Comparison of ENCODE assay signal across 11 mouse cellular contexts in the genomic region with DNA sequence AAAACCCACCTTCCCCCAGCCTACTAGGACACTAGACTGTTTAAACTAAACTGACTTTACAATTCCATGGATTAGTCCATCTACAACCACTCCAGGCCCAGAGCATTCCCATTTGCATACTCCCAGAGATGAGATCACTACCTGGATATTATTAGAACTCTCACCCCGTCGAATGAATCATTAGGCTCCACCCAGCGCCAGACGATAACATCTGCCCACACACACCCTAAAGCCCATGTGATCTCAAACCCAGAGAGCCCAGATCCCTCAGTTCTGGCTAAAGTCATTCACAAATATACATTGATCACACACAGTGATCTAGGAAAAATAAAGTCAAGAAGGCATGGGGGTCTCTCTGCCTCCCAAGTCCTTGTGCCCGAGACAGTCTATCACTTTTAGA. TPM values are rescaled to one million over a fixed set of nuclear protein-coding genes. Genes with fewer than 3 reads are reported as not detected.
DNase-seq lines count a peak whose midpoint lies in the region; ATAC-seq and TF ChIP-seq lines count a peak whose summit lies in the region.
"Had no signal": no experiment of that assay in that cellular context is flagged by ENCODE, and none has a peak within 500 bp of the region (broad histone marks: within the 10 kb centered on the region; RNA-seq: fewer than 3 reads in every experiment).

No protein-coding gene starts in this region.

- no peaks in the 10 kb centered on the region for H3K27me3 ChIP-seq in heart, embryonic 12.5 days (replicated peaks)
- H3K27me3 ChIP-seq in lung, embryonic 14.5 days (ENCODE audit: insufficient read depth, low read length) = no peaks in the 10 kb centered on the region
- H3K27me3 ChIP-seq: hindbrain, embryonic 12.5 days; lung, embryonic 15.5 days had no signal

- peaks cover 11% of the 10 kb centered on the region for H3K4me1 ChIP-seq in heart, embryonic 12.5 days (replicated peaks)
- H3K4me1 ChIP-seq in lung, embryonic 14.5 days (ENCODE audit: insufficient read depth) = no peaks in the 10 kb centered on the region
- H3K4me1 ChIP-seq: hindbrain, embryonic 12.5 days; limb, embryonic 10.5 days had no signal

- TF ChIP-seq CTCF in lung, embryonic 14.5 days (IDR thresholded peaks at IDR 0.05; ENCODE audit: low read depth) = no peak

- H3K9me3 ChIP-seq in heart, embryonic 12.5 days (replicated peaks) = no peaks in the 10 kb centered on the region
- no peaks in the 10 kb centered on the region for H3K9me3 ChIP-seq in lung, embryonic 14.5 days (ENCODE audit: low read depth, low read length)
- H3K9me3 ChIP-seq: hindbrain, embryonic 12.5 days; limb, embryonic 10.5 days; lung, embryonic 15.5 days had no signal

- WGBS in heart, embryonic 12.5 days = 36% methylated on average over 5 of the region's 5 CpGs
- 59% methylated on average over 5 of the region's 5 CpGs for WGBS in lung, embryonic 14.5 days

- H3K9ac ChIP-seq in heart, embryonic 12.5 days = no peak overlapping the region
- no peak overlapping the region for H3K9ac ChIP-seq in lung, embryonic 14.5 days
- H3K9ac ChIP-seq: hindbrain, embryonic 12.5 days; lung, embryonic 15.5 days had no signal

- peak; percentile 17 to 26 for DNase-seq in heart, adult 9 months (ENCODE audit: low spot score in 2 of 2)
- peak; percentile 74 for DNase-seq in 3T3-L1 (ENCODE audit: low read depth, low spot score)
- DNase-seq in MN1 (ENCODE audit: low spot score) = peak; percentile 36
- peak; percentile 3 for DNase-seq in lung, embryonic 14.5 days
- no peak for DNase-seq in cerebellum, postnatal 14 days
- no peak for DNase-seq in spleen, postnatal 10 days (ENCODE audit: low spot score in 2 of 2)
- no peak for DNase-seq in adipocyte (ENCODE audit: low spot score)

- no peak overlapping the region for H3K4me2 ChIP-seq in heart, embryonic 12.5 days
- no peak overlapping the region for H3K4me2 ChIP-seq in lung, embryonic 14.5 days
- H3K4me2 ChIP-seq: hindbrain, embryonic 12.5 days; lung, embryonic 15.5 days had no signal

- no peak for ATAC-seq in heart, embryonic 12.5 days (ENCODE audit: insufficient number of reproducible peaks, low FRiP score)
- ATAC-seq in lung, embryonic 14.5 days (ENCODE audit: insufficient read depth) = no peak

- H3K27ac ChIP-seq in heart, embryonic 12.5 days (ENCODE audit: poor library complexity, severe bottlenecking) = no peak overlapping the region
- no peak overlapping the region for H3K27ac ChIP-seq in lung, embryonic 14.5 days (ENCODE audit: low read depth)
- H3K27ac ChIP-seq: hindbrain, embryonic 12.5 days; limb, embryonic 10.5 days; lung, embryonic 15.5 days had no signal

- H3K36me3 ChIP-seq in heart, embryonic 12.5 days = no peaks in the 10 kb centered on the region
- no peaks in the 10 kb centered on the region for H3K36me3 ChIP-seq in lung, embryonic 14.5 days (ENCODE audit: insufficient read depth)
- H3K36me3 ChIP-seq: hindbrain, embryonic 12.5 days; limb, embryonic 10.5 days; lung, embryonic 15.5 days had no signal

- H3K4me3 ChIP-seq in heart, embryonic 12.5 days = no peak overlapping the region
- no peak overlapping the region for H3K4me3 ChIP-seq in lung, embryonic 14.5 days (ENCODE audit: low read depth, low read length)
- H3K4me3 ChIP-seq: hindbrain, embryonic 12.5 days; limb, embryonic 10.5 days; lung, embryonic 15.5 days had no signal

RNA-seq across cellular contexts. Expression of a gene that starts 7.2 kb away (rescaled TPM):
- polyA plus RNA-seq in heart, embryonic 12.5 days (2016; fragmentation: Nextera tagmentation; extraction: Ambion mirVana) = not detected in 2 replicates
- polyA plus RNA-seq in lung, embryonic 14.5 days (2014; fragmentation: Nextera tagmentation; extraction: Ambion mirVana) = 0.23 TPM in 1 of 2 replicates, not detected in the other
- polyA plus RNA-seq: hindbrain, embryonic 12.5 days; limb, embryonic 10.5 days; lung, embryonic 15.5 days had no signal

RNA-seq across cellular contexts. Expression of a gene that starts 45.5 kb away (rescaled TPM):
- 8.0 and 8.1 TPM in 2 replicates for polyA plus RNA-seq in heart, embryonic 12.5 days (2016; fragmentation: Nextera tagmentation; extraction: Ambion mirVana)
- polyA plus RNA-seq in lung, embryonic 14.5 days (2014; fragmentation: Nextera tagmentation; extraction: Ambion mirVana) = 20.4 and 20.8 TPM in 2 replicates

Comparison
In these comparisons a context has a peak if more than half of its experiments do, and no peak if none do; other contexts are left out.
1. DNase-seq: peak in heart, adult 9 months (2 of 2), 3T3-L1 (single experiment), MN1 (single experiment) and lung, embryonic 14.5 days (single experiment); none in cerebellum, postnatal 14 days (0 of 2), spleen, postnatal 10 days (0 of 2) and adipocyte (single experiment).